Mouse (Mus musculus): ENCODE measurements at regions not wholly inside any gene's neighbourhood (a gene's known extent, or its start where the extent isn't known, plus 50 kb on each side); places are given as distances from the start of the nearest gene placed in this dataset.

GRCm38 (mm10) chr3:130891310-130891709 lies 161.1 kb upstream of the Rpl34 start:
- TF ChIP-seq EP300 (IDR thresholded peaks at IDR 0.05; ENCODE audit: low read depth) (no peak), CTCF (IDR thresholded peaks at IDR 0.05; ENCODE audit: low read depth) (no peak)

Data from liver, embryonic 14.5 days (tissue).